Mouse (Mus musculus): ENCODE results near the gene Twf1.

DNA sequence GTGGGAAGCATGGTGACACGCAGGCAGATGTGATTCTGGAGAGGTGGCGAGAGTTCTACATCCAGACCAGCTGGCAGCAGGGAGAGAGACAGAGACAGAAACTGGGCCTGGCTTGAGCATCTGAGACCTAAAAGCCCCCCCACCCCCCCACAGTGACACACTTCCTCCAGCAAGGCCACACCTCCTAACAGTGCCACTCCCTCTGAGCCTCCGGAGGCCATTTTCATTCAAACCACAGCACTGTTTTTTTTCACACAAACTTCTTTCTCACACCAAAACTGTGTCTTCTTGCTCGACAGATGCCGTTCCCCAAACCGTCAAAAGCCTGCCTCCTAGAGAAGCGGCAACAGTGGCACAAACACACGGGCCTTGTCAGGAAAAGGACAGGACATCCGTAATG lies 36.2 kb downstream of the Twf1 start:
- TF ChIP-seq CTCF (IDR thresholded peaks at IDR 0.05; ENCODE audit: low read depth, low read length) (no peak), POLR2A (IDR thresholded peaks at IDR 0.05; ENCODE audit: extremely low read depth, insufficient read depth, low read length) (no peak)

Data from liver, adult 2 months (tissue).